Mouse (Mus musculus): ENCODE data around the gene Smagp.
A peak's percentile ranks its signal among the peaks of the same experiment; 100 is the strongest.

Smagp gene

GRCm38 (mm10) chr15:100587166-100587565 lies 49.6 kb downstream of the Smagp start:
- peak; percentile 76 for DNase-seq

DNA sequence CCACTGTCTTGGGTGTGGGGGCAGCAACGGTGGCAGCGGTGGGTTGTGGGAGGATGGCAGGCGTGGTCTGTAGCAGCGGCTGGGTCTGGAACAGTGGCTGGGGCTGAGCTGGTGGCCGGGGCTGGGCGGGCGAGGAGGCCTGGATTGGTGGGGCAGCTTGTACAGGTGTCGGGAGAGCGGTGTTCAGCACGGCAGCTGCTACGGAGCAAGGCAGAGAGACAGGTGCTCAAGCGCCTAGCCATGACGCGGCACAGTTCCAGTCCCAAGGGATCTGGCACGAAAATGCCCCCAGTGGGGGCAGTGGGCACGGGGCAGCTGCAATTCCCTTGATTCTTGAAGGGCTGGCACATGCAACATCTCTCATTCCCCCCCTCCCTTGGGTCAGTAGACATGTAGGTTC lies 50.8 kb downstream of the Smagp start:
- DNase-seq: no peak

DNA sequence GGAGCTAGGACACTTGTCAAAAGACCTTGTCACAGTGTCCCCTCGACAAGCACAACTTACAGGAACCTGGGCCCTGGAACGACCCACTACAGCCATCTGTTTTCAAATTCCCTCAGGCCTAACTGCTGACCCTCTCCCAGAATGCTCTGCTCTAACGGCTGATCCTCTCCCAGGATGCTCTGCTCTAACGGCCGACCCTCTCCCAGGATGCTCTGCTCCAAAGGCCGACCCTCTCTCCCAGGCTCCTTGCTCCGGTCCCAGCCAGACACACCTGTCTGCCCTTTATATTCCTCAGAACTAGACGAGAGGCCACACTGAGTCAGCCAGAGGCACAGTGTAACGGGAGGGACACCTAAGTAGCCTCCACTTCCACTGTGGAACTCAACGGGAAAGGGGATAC lies 56.6 kb downstream of the Smagp start:
- DNase-seq: no peak

- no peak for DNase-seq
Measured at GRCm38 (mm10) chr15:100577972-100578371, 58.8 kb downstream of the Smagp start.

- no peak for DNase-seq
Measured at GRCm38 (mm10) chr15:100576810-100577209, 59.9 kb downstream of the Smagp start.

DNA sequence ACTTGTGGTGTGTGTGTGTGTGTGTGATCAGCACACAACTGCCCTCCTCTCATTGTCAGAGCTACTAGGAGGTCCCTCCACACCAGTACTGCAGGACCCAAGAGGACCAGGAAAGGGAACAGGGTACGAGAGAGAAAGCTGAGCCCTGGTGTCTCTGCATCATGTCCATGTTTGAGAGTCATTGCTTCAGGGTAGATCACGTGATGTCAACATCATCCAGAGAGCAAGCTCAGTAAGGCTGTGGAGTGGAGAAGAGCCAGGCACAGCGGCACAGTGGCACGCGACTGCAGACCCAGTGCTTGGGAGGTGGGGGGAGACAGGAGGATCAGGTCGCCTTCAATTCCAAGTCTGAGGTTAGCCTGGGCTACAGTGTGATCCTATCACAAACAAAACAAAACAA lies 60.3 kb downstream of the Smagp start:
- DNase-seq: no peak

- DNase-seq: peak; percentile 69
Measured at GRCm38 (mm10) chr15:100575366-100575765, 61.4 kb downstream of the Smagp start.

- peak; percentile 36 for DNase-seq
Measured at GRCm38 (mm10) chr15:100574378-100574777, 62.4 kb downstream of the Smagp start.

DNA sequence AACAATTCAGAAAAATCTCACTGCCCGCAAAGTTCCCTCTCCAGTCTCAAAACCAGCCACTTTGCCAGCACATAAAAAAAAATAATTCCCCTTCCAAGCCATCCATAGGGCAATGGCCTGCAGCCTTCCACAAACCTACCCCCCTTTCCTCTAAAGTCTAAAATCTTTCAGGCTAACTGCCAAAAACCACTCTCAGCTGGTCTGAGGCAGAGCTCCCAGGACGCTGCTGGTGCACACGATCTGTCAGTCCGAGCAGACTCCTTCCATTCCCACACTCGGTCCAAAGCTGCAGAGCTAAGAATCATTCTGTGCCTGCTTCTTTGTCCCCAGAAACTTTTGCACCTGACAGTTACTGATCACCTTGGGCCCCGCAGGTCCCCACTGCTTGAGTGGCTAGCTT lies 62.8 kb downstream of the Smagp start:
- peak; percentile 75 for DNase-seq
